Mouse (Mus musculus) embryo, embryonic 11 days (tissue): ENCODE data around the gene Vwc2.

Source experiments
- DNase-seq: peaks from one replicate; pipeline ENCODE4 v3.0.0-alpha.2; 2015

Vwc2 gene

GRCm38 (mm10) chr11:11257348-11257747 lies 143.3 kb downstream of the Vwc2 start:
- DNase-seq = no peak

DNA sequence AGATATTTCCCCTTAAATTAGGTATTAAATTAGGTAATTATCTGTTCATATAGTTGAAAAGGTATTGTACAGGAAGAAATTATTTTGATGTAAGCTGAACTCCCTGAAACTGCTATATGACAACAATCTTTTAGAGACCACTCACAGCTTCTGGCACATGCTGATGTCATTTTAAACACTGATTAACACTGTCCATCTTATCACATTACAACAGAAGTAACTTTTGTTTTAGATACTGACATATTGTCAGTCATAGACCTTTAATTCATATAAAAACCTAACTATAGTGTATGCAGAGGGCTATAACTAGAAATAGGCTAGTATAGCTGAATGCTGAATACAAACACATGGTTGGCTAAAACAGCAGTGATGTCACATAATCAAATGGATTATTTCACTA lies 166.1 kb downstream of the Vwc2 start:
- no peak for DNase-seq

DNA sequence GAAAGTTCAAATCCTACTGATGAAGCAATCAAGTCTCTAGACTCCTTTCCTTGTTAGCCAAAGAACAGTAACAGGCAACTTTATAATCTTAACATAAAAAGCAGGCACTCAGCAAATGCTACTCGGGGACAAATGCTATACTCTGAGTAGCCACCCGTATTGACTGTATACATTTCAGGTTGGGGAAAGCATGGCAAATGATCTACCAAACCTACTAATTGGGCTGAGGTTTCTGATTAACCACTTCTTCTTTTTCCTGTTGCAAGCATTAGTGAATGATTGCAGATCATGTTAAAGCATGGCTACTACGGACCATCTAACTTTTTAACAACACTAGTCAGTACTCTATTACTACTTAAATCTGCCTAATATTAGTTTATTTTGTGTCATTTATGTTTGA lies 169.5 kb downstream of the Vwc2 start:
- no peak for DNase-seq
